Mouse (Mus musculus): ENCODE data around the gene Dmc1.

Gene Dmc1

DNA sequence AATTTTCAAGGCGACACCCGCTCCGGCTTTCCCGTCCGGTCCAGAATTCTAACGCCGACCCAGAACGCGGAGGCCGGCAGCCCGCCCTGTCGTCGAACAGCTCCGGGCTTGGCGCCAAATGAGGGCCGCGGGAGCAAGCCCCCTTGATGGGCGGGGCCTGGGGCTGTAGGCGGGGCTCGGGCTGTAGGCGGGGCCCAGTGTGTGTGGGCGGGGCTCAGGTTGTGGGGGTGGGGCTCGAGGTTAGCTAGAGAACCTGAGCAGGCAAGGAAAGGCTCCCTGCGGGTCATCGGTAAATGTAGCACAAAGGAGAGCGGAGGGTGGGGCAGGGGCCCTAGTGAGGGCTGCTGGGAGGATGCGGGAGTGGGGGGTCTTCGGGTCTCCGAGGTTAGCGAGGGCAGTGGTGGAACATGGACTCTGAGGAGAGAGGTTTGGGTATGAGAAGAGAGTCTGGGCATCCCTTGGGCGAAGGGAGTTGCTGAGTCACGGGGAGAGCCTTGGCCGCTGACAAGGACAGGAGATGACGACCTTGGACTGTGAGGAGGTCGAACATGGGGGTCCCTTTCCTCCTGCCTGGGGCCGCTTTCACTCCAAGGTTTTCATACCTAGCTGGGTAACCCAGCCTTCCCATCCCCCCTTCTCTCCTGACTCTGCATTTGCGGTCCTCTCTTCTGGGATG, at the start of gene Dmc1:
TSS of gene Dmc1 (minus strand) at position 120 of the 676 bp plus-strand sequence.
- no peaks in the 10 kb centered on the region for H3K27me3 ChIP-seq (ENCODE audit: control insufficient read depth, insufficient read depth, low read length, poor library complexity, severe bottlenecking)
- no peaks in the 10 kb centered on the region for H3K36me3 ChIP-seq (ENCODE audit: control insufficient read depth, insufficient read depth, low read length, poor library complexity, severe bottlenecking)
- peak; percentile 16 for DNase-seq (ENCODE audit: low read depth, low spot score)

DNA sequence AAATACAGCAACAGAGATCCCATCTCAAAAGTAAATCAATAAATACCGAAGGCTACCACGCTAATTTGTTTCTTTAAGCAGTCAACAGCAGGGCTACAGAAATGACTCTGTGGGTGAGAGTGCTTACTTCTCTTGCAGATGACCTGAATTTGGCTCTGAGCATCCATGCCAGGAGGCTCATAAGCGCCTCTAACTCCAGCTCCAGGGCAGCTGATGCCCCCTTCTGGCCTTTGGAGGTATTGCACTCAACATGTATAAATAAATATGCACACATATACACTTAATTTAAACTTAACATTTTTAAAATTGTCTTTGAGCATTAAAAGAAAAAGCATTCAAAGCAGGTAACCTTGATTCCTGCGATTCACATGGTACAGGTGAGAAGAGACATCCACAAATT, 46.6 kb upstream of the Dmc1 start:
- H3K27me3 ChIP-seq (ENCODE audit: control insufficient read depth, insufficient read depth, low read length, poor library complexity, severe bottlenecking), result no peaks in the 10 kb centered on the region
- DNase-seq (ENCODE audit: low read depth, low spot score), result peak; percentile 55
- no peaks in the 10 kb centered on the region for H3K36me3 ChIP-seq (ENCODE audit: control insufficient read depth, insufficient read depth, low read length, poor library complexity, severe bottlenecking)

DNA sequence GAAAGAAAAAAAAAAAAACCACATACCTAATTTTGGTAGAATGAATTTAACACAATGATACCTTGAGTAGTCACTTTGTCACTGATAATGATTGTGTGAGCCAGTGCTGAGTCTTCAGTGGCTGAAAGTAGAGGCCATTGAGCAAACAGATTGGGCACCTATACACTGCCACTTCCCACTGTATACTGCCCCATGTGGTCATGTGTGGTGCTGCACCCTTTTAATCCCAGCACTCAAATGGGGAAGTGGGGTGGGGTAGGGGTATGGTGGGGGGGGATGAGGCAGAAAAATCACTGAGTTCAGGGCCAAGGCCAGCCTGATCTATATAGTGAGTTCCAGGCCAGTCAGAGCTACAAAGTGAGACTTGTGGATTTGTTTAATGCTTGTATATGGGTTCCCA, 45.7 kb upstream of the Dmc1 start:
- peak; percentile 86 for DNase-seq (ENCODE audit: low read depth, low spot score)
- Histone ChIP-seq H3K36me3 (ENCODE audit: control insufficient read depth, insufficient read depth, low read length, poor library complexity, severe bottlenecking) (no peaks in the 10 kb centered on the region), H3K27me3 (ENCODE audit: control insufficient read depth, insufficient read depth, low read length, poor library complexity, severe bottlenecking) (no peaks in the 10 kb centered on the region)

DNA sequence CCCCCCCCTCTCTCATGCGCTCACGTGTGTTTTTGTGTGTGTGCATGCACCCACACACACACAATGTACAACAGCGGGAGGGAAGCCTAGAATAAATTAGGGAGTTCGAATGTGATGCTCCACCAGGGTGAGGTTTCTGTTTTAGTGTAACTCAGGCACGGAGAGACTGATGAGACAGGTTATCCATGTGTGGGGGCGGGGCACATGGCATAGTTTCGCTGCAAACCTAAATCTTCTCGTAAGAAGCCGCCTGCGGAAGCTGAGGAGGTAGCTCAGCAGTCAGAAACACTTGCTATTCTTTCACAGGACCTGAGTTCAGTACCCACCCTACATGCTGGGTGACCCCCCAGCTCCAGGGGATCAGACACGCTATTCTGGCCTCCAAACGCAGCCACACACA, 43.2 kb upstream of the Dmc1 start:
- H3K27me3 ChIP-seq (ENCODE audit: control insufficient read depth, insufficient read depth, low read length, poor library complexity, severe bottlenecking), result no peaks in the 10 kb centered on the region
- no peaks in the 10 kb centered on the region for H3K36me3 ChIP-seq (ENCODE audit: control insufficient read depth, insufficient read depth, low read length, poor library complexity, severe bottlenecking)
- DNase-seq (ENCODE audit: low read depth, low spot score), result no peak

DNA sequence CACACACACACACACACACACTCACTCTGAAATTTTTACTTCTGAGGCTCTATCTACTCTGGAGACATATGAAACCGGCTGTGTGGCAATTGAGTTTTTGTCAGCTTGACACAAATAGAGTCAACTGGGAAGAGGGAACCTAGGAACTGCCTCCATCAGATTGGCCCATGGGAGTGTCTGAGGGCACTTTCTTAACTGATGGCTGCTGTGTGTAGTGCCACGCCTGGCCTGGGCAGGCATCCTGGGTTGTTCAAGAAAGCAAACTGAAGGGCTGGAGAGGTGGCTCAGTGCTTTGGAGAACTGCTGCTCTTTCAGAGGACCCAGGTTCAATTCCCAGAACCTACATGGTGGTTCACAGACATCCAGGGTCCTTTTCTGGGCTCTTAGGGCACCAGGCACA, 40.6 kb upstream of the Dmc1 start:
- no peak for DNase-seq (ENCODE audit: low read depth, low spot score)
- Histone ChIP-seq H3K27me3 (ENCODE audit: control insufficient read depth, insufficient read depth, low read length, poor library complexity, severe bottlenecking) (no peaks in the 10 kb centered on the region), H3K36me3 (ENCODE audit: control insufficient read depth, insufficient read depth, low read length, poor library complexity, severe bottlenecking) (no peaks in the 10 kb centered on the region)

DNA sequence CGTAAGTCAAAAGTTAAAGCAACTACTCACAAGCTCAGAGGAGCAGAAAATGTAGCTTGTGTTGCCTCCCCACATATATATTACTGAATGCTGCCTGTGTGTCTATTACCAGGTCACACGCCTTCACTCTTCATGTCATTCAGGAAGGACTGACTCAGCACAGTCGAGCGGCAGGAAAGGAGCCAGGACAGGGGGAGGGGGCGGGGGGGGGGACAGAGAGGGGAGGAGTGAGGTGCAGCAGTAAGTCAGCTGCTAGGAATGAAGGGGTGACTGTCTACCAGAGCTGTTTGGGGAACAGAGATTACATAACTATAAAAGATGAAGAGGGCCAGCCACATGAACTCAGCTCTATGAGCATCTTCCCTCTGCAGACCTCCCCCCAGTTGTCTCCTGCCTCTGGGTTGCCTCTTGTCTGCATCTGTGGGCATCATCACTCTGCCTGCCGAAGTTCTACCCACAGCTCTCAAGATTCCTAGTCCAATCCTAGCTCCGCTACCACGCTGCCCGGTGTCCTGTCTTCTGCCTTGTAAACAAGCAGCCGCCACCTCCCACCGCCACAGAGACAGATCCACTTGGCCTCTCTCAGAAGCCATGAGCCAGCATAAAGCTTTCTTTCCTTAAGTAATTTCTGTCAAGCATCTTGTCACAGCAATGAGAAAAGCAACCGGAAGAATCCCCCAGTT, 36.4 kb upstream of the Dmc1 start:
- H3K36me3 ChIP-seq (ENCODE audit: control insufficient read depth, insufficient read depth, low read length, poor library complexity, severe bottlenecking), result no peaks in the 10 kb centered on the region
- H3K27me3 ChIP-seq (ENCODE audit: control insufficient read depth, insufficient read depth, low read length, poor library complexity, severe bottlenecking), result no peaks in the 10 kb centered on the region
- DNase-seq (ENCODE audit: low read depth, low spot score), result no peak

DNA sequence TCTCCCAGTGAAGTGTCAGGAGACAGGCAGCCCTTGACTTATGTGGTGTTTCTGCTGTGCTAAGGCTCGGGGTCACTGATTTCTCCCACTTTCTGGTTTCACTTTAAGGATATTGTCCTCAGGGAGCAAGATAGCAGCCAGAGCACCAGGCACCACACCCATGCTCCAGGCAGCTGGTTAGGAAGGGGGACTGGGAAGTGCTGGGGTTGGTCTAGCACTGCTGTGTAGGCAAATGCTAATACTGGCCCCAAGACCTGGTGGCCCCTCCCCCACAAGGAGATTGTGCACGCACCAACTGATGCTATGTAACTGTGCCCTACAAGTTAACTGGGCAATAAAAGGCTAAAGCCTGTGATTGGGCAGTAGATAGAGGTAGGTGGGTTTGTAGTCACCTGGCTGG, 25.6 kb upstream of the Dmc1 start:
- Histone ChIP-seq H3K27me3 (ENCODE audit: control insufficient read depth, insufficient read depth, low read length, poor library complexity, severe bottlenecking) (no peaks in the 10 kb centered on the region), H3K36me3 (ENCODE audit: control insufficient read depth, insufficient read depth, low read length, poor library complexity, severe bottlenecking) (no peaks in the 10 kb centered on the region)
- DNase-seq (ENCODE audit: low read depth, low spot score), result no peak

DNA sequence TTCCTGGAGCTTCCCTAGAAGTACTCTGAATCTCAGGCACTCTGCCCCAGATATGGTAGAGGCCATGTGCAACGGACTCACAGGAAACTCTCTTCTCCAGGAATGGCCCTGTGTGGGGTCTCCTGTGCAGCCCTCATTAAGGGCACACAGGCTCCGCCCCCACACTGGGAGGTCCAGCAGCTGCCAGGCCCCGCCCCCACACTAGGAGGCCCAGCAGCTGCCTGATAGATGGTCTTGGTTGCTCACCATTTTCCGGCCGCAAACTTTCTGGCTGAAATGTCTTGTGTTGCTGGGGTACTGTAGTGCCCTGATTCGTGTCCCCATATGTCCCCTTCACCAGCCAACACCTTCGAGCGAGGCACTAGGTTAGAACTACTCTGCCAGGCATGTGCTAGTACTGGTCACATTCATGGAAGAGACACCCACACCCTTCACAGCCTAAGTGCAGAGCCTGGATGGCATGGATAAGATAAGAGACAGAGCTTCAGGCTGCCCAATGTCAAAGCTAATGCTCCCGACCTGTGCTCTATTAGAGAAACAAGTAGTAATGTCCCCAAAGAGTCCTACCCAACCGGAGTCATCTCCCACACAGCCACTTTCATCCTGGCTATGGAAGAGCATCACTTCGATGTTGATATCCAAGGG, 15.0 kb upstream of the Dmc1 start:
- Histone ChIP-seq H3K27me3 (ENCODE audit: control insufficient read depth, insufficient read depth, low read length, poor library complexity, severe bottlenecking) (no peaks in the 10 kb centered on the region), H3K36me3 (ENCODE audit: control insufficient read depth, insufficient read depth, low read length, poor library complexity, severe bottlenecking) (no peaks in the 10 kb centered on the region)
- no peak for DNase-seq (ENCODE audit: low read depth, low spot score)

DNA sequence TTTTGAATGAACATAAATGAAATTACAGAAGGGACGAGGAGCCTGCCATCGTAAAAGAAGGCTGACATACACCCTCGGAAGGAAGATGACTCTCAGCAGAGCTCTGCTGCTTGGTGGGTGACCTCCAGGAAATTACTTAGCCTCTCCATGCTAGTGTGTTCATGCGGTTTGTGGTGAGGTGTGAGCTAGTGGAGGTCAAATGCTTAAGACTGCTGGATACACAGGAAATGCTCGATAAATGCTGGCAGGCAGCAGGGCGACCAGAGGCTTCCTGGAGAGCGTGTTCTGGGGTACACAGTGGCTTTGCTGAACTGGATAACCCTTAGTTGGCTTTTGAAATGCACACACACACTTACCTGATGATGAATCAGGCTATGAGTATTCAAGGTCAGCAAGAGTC, 13.5 kb upstream of the Dmc1 start:
- no peaks in the 10 kb centered on the region for H3K27me3 ChIP-seq (ENCODE audit: control insufficient read depth, insufficient read depth, low read length, poor library complexity, severe bottlenecking)
- DNase-seq (ENCODE audit: low read depth, low spot score), result no peak
- no peaks in the 10 kb centered on the region for H3K36me3 ChIP-seq (ENCODE audit: control insufficient read depth, insufficient read depth, low read length, poor library complexity, severe bottlenecking)

DNA sequence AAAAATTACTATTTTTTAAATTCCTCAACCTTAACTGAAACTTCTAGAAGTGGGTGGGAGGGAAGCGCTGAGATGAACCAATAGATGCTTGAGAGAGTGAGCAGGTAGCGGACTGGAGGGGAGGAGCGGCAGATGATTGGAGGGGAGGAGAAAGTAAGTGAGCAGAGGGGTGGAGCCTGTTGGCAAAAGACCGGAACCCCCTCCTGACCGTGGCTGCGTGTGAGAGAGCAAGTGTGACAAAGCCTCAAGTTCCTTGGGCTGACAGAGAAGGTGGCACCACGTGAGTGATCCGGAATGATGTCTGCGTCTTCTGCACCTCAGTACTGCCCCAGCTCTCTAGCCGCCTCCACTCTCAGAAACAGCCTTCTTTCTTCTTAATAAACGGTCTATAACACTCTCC, 12.2 kb upstream of the Dmc1 start:
- no peaks in the 10 kb centered on the region for H3K36me3 ChIP-seq (ENCODE audit: control insufficient read depth, insufficient read depth, low read length, poor library complexity, severe bottlenecking)
- no peaks in the 10 kb centered on the region for H3K27me3 ChIP-seq (ENCODE audit: control insufficient read depth, insufficient read depth, low read length, poor library complexity, severe bottlenecking)
- DNase-seq (ENCODE audit: low read depth, low spot score), result peak; percentile 21

DNA sequence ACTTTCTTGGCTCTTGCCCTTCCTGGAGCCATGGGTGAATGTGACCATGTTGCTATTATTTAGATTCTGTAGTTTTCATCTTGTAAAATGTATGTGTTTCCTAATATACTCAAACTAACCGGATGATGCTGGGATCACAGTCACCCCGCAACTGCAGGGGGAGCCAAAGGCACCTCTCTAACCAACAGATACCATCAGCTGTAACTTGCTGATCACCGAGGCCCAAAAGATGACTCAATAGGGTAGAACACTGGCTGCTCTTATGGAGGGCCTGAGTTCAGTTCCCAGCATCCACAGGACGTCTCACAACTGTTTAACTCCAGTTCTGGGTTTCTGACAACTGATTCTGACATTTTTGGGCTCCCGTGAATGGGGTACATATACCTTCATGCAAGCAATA, 11.8 kb upstream of the Dmc1 start:
- DNase-seq (ENCODE audit: low read depth, low spot score), result no peak
- no peaks in the 10 kb centered on the region for H3K36me3 ChIP-seq (ENCODE audit: control insufficient read depth, insufficient read depth, low read length, poor library complexity, severe bottlenecking)
- H3K27me3 ChIP-seq (ENCODE audit: control insufficient read depth, insufficient read depth, low read length, poor library complexity, severe bottlenecking), result no peaks in the 10 kb centered on the region

DNA sequence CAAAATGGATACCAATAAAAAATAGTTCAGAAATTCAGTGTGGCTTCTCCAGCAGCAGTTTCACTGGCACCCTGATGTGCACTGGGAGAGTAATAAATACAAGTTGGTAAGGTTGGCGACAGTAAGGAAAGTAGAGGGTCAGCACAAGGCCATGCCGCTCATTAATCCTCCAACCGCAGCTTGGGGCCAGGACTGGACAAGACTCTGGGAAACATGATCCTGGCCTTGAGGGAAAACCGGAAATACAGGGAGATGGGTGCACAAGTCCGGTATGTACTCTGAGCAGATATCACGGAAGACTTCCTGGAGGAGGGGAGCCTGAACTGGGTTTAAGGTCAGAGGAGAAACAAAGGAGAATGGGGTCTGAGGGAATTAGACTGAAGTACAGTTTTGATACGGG, 10.6 kb upstream of the Dmc1 start:
- DNase-seq (ENCODE audit: low read depth, low spot score), result no peak
- no peaks in the 10 kb centered on the region for H3K27me3 ChIP-seq (ENCODE audit: control insufficient read depth, insufficient read depth, low read length, poor library complexity, severe bottlenecking)
- H3K36me3 ChIP-seq (ENCODE audit: control insufficient read depth, insufficient read depth, low read length, poor library complexity, severe bottlenecking), result no peaks in the 10 kb centered on the region

DNA sequence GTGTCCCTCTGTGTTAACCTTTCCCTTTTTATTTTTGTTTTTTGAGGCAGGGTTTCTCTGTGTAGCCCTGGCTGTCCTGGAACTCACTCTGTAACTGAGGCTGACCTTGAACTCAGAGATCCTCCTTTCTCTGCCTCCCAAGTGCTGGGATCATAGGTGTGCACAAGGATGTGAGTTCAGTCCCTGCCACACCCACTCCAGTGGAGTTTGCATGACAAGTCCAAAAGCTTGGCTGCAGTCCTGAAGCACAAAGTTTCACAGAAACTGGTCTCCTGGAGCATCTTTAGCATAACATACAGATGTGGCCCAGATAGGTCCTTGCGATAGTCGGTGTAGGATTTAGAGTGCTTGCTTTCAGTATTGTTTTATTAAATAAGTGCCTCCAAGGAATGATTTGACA, 4.3 kb upstream of the Dmc1 start:
- Histone ChIP-seq H3K36me3 (ENCODE audit: control insufficient read depth, insufficient read depth, low read length, poor library complexity, severe bottlenecking) (no peaks in the 10 kb centered on the region), H3K27me3 (ENCODE audit: control insufficient read depth, insufficient read depth, low read length, poor library complexity, severe bottlenecking) (no peaks in the 10 kb centered on the region)
- DNase-seq (ENCODE audit: low read depth, low spot score), result no peak

DNA sequence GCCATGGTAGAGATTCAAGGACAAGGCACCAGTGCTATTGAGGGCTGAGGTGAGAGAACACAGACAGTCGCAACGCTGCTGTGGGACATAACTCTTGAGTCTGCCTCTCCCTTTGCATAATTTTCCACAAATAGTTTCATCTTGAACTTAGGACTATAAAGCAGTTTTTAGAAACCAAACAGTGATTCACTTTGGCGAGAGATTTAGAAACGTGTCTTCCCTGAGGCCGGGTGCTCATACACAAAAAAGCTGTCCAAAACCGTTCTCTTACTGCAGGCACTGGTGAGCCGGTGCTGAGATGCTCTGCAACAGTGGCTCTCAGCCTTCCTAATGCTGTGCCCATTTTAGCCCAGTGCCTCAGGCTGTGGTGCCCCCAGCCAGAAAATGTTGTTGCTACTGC, 3.3 kb upstream of the Dmc1 start:
- Histone ChIP-seq H3K36me3 (ENCODE audit: control insufficient read depth, insufficient read depth, low read length, poor library complexity, severe bottlenecking) (no peaks in the 10 kb centered on the region), H3K27me3 (ENCODE audit: control insufficient read depth, insufficient read depth, low read length, poor library complexity, severe bottlenecking) (no peaks in the 10 kb centered on the region)
- no peak for DNase-seq (ENCODE audit: low read depth, low spot score)

DNA sequence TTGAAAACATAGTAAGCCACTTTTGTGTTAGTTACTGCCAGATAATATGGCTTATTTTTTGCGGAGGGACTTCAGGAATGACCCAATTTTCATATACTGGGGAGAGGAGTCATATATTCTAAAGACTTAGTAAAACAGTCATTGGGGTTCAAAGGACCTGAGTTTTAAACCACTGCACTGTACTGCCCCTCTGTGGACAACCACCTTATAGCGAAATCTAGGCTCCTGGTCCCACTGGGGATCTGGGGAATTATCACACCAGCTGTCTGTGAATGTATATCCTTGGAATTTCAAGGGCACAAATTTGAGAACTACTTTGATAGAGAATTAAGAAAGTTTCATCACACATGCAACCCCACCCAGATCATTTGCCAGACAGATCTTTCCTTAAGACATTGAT, 2.8 kb upstream of the Dmc1 start:
- no peaks in the 10 kb centered on the region for H3K36me3 ChIP-seq (ENCODE audit: control insufficient read depth, insufficient read depth, low read length, poor library complexity, severe bottlenecking)
- no peaks in the 10 kb centered on the region for H3K27me3 ChIP-seq (ENCODE audit: control insufficient read depth, insufficient read depth, low read length, poor library complexity, severe bottlenecking)
- DNase-seq (ENCODE audit: low read depth, low spot score), result no peak

All from splenic B cell, adult 2 months (primary cell).